Mouse (Mus musculus): ENCODE measurements around the gene Skp1a.
A peak's percentile ranks its signal among the peaks of the same experiment; 100 is the strongest.

Gene Skp1a

GRCm38 (mm10) chr11:52255077-52255476 is 23.3 kb downstream of the Skp1a start:
- no peak for DNase-seq

GRCm38 (mm10) chr11:52257376-52257775 is 25.6 kb downstream of the Skp1a start:
- DNase-seq, result no peak

GRCm38 (mm10) chr11:52258711-52259110 is 26.9 kb downstream of the Skp1a start:
- DNase-seq, result no peak

- no peak for DNase-seq
Measured at GRCm38 (mm10) chr11:52260878-52261277, 29.1 kb downstream of the Skp1a start.

- peak; percentile 42 for DNase-seq
Measured at GRCm38 (mm10) chr11:52261937-52262336, 30.1 kb downstream of the Skp1a start.

- no peak for DNase-seq
Measured at GRCm38 (mm10) chr11:52262338-52262737, 30.5 kb downstream of the Skp1a start.

- no peak for DNase-seq
Measured at GRCm38 (mm10) chr11:52264871-52265270, 33.1 kb downstream of the Skp1a start.

GRCm38 (mm10) chr11:52265616-52266307 is 34.0 kb downstream of the Skp1a start:
- no peak for DNase-seq

- no peak for DNase-seq
Measured at GRCm38 (mm10) chr11:52267271-52267670, 35.5 kb downstream of the Skp1a start.

- no peak for DNase-seq
Measured at GRCm38 (mm10) chr11:52268104-52268835, 36.5 kb downstream of the Skp1a start.

GRCm38 (mm10) chr11:52269841-52270240 is 38.0 kb downstream of the Skp1a start:
- no peak for DNase-seq

GRCm38 (mm10) chr11:52271765-52272495 is 40.1 kb downstream of the Skp1a start:
- no peak for DNase-seq

- no peak for DNase-seq
Measured at GRCm38 (mm10) chr11:52272619-52273018, 40.8 kb downstream of the Skp1a start.

GRCm38 (mm10) chr11:52273183-52273941 is 41.6 kb downstream of the Skp1a start:
- no peak for DNase-seq

- no peak for DNase-seq
Measured at GRCm38 (mm10) chr11:52273942-52274330, 42.1 kb downstream of the Skp1a start.

- DNase-seq, result no peak
Measured at GRCm38 (mm10) chr11:52274456-52275112, 42.8 kb downstream of the Skp1a start.

GRCm38 (mm10) chr11:52275366-52275765 is 43.6 kb downstream of the Skp1a start:
- no peak for DNase-seq

- no peak for DNase-seq
Measured at GRCm38 (mm10) chr11:52275774-52276555, 44.2 kb downstream of the Skp1a start.

- no peak for DNase-seq
Measured at GRCm38 (mm10) chr11:52276961-52277391, 45.2 kb downstream of the Skp1a start.

GRCm38 (mm10) chr11:52277433-52278150 is 45.8 kb downstream of the Skp1a start:
- DNase-seq, result no peak

GRCm38 (mm10) chr11:52278164-52278563 is 46.4 kb downstream of the Skp1a start:
- no peak for DNase-seq
